Mouse (Mus musculus): ENCODE measurements around the gene Enox1.

DNA sequence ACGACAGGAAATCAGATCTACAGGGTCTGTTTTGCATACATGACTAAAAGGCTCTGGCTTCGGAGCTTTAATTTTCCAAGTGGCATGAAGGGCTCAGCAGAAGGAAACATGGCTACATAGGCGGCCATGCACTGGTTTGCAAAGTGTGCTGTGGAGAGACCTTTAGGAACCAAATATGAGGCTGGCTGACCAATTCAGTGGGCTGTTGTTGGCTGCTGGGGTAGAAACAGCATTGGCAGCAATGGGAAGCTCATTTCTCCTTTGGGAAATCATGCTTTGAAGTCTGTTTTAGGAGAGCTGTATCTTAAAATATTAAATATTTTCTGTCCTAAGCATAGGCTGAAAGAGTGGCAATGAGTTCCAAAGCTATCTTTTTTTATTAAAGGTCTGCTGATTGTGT, 98.6 kb downstream of the Enox1 start:
- TF ChIP-seq CTCF (IDR thresholded peaks at IDR 0.05; ENCODE audit: control insufficient read depth, insufficient read depth, low read length): no peak
- TF ChIP-seq POLR2A (IDR thresholded peaks at IDR 0.05; ENCODE audit: borderline replicate concordance, control insufficient read depth, low read depth, low read length): no peak
